Mouse (Mus musculus) forebrain, embryonic 10.5 days (tissue): ENCODE results near the gene Slc4a5. TPM values are rescaled to one million over a fixed set of nuclear protein-coding genes. Genes with fewer than 3 reads are reported as not detected.

ENCODE experiments used
- DNase-seq: peaks from one replicate; pipeline ENCODE4 v3.0.0-alpha.2; 2017; ENCODE audit warnings: low spot score; ENCODE audit errors: extremely low spot score
- H3K27ac ChIP-seq: fragments of 300-500 bp; sonication (generic); 2 replicates; pipeline ENCODE4 v1.5.1; 2016; ENCODE audit warnings: mild to moderate bottlenecking
- H3K27me3 ChIP-seq: fragments of 300-500 bp; sonication (generic); 2 replicates; pipeline ENCODE4 v1.6.1; 2016; ENCODE audit warnings: mild to moderate bottlenecking; ENCODE audit not compliant: poor library complexity, severe bottlenecking
- H3K36me3 ChIP-seq: fragments of 300-500 bp; sonication (generic); replicated peaks from 2 replicates; pipeline ENCODE4 v1.6.1; 2016; ENCODE audit warnings: mild to moderate bottlenecking, moderate library complexity
- H3K4me1 ChIP-seq: fragments of 300-500 bp; sonication (generic); 2 replicates; pipeline ENCODE4 v1.6.1; 2016
- H3K4me3 ChIP-seq: fragments of 300-500 bp; sonication (generic); 2 replicates; pipeline ENCODE4 v1.5.1; 2016; ENCODE audit warnings: mild to moderate bottlenecking, moderate library complexity
- H3K9me3 ChIP-seq: fragments of 300-500 bp; sonication (generic); 2 replicates; pipeline ENCODE4 v1.6.1; 2016; ENCODE audit warnings: mild to moderate bottlenecking, moderate library complexity
- WGBS: fragments of 180-500 bp; shearing (Covaris S2); methylation state at CpG from one replicate; pipeline ENCODE4 v1.1.7; 2016; 5-methylcytosine and 5-hydroxymethylcytosine counted together
- polyA plus RNA-seq: library from polyadenylated mRNA; unstranded; fragments of >200 nt; fragmentation: Nextera tagmentation; extraction: Ambion mirVana; gene quantifications from 2 replicates; pipeline ENCODE4 v1.2.1, GENCODE M21; 2016

Slc4a5 gene
- polyA plus RNA-seq, 1 experiment from 2014 or later, result 0.30 TPM

DNA sequence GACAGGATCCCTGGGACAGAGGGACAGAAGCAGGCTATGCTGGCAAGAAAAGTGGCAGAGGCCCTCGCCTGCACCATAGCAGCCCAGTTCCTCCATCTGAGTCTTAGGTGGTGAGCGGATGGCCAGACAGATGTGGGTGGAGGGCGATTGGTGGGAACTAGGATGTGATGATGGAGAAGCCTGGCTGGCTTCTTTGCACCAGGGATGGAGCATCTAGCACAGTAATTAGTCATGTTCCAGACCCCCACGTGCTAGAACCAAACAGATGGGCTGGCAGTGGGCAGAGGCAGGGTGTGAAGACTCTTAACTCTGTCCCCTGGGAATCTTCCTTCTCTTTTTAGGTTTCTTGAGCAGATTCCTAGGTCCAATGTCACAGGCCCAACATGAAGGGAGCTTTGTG is 16.3 kb upstream of the Slc4a5 start:
- Histone ChIP-seq H3K4me1 (no peaks in the 10 kb centered on the region), H3K27ac (no peak overlapping the region), H3K9me3 (no peaks in the 10 kb centered on the region), H3K36me3 (peaks cover 28% of the 10 kb centered on the region), H3K4me3 (no peak overlapping the region), H3K27me3 (no peaks in the 10 kb centered on the region)
- no peak for DNase-seq
- WGBS, result 88% methylated on average over 4 of the region's 4 CpGs

DNA sequence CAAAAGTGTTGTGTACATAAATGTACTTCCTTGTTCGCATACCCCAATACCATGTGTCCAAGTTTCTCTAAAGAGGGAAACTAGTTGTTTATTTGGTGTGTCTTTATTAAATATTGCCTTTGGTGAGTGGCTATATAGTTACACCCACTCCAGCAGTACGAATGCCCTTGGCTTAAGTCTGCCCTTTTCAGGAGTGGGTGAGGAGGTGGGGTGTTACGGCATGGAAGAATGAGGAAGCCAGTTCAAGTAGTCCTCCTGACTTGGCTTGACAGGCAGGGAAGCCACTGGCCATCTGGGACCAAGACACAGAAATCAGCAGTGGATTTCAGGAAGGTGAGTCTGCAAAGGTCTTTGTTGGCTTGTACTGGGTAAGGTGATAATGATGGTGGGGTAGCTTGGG is 13.8 kb upstream of the Slc4a5 start:
- Histone ChIP-seq H3K27ac (no peak overlapping the region), H3K27me3 (no peaks in the 10 kb centered on the region), H3K4me3 (no peak overlapping the region), H3K4me1 (peaks cover 5% of the 10 kb centered on the region; the same call in 1 of the 2 replicates), H3K9me3 (no peaks in the 10 kb centered on the region), H3K36me3 (peaks cover 3% of the 10 kb centered on the region)
- 91% methylated on average over 3 of the region's 3 CpGs for WGBS
- no peak for DNase-seq

DNA sequence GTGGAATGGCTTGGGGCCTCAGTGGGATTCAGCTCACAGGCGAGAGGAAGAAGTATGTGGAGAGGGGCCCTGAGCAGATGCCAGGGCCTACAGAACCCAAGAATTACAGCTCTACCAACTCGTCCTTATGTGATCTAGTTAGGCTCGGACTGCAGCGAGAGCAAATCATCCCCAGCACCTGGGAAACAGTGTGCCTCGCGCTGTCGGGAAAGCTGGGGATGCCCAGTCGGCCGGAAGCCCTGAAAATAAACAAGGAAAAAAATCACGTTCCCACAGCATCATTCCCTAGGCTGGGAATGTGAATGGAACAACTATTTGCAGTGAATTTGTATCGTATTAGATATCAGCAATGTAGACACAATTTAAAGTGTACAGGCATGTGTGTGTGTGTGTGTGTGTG is 13.3 kb upstream of the Slc4a5 start:
- H3K36me3 ChIP-seq, result no peaks in the 10 kb centered on the region
- no peak overlapping the region for H3K4me3 ChIP-seq
- H3K4me1 ChIP-seq, result peaks cover 5% of the 10 kb centered on the region; the same call in 1 of the 2 replicates
- 79% methylated on average over 11 of the region's 11 CpGs for WGBS
- no peak for DNase-seq
- H3K27me3 ChIP-seq, result no peaks in the 10 kb centered on the region
- H3K27ac ChIP-seq, result no peak overlapping the region
- no peaks in the 10 kb centered on the region for H3K9me3 ChIP-seq

DNA sequence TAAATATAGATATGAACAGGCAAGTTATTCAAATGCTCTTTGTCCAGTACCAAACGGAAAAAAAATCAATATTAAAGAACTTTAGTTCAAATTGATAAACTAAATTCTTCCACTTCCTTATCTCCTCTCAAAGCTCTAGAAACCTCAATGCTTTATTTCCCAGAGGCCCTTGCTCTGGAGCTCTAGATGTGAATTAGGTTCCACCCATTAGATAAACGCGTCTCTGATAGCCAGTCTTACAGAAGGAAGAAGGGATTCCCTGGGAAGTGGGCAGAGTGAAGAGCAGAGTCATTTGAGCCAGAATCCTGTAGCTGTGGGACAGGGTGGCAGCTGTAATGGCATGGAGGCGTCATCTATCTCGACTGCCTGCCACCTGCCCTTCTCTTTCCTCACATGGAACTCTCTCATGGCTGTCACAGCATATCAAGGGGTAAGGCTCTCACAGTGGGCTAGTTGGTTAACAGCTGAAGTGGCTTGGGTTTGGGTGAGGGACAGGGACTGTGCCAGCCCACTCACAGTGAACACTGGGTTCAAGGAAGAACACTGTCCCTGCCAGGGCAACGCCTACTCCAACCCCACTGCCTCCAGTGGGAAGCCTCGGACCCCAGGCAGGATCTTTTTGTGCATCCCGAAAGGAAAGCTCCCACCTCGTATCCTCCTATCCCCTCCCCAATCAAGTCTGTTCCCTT is 12.1 kb upstream of the Slc4a5 start:
- Histone ChIP-seq H3K27ac (no peak overlapping the region), H3K4me1 (peaks cover 10% of the 10 kb centered on the region), H3K27me3 (no peaks in the 10 kb centered on the region), H3K9me3 (no peaks in the 10 kb centered on the region), H3K4me3 (no peak overlapping the region), H3K36me3 (no peaks in the 10 kb centered on the region)
- no peak for DNase-seq
- WGBS, result 84% methylated on average over 9 of the region's 9 CpGs

DNA sequence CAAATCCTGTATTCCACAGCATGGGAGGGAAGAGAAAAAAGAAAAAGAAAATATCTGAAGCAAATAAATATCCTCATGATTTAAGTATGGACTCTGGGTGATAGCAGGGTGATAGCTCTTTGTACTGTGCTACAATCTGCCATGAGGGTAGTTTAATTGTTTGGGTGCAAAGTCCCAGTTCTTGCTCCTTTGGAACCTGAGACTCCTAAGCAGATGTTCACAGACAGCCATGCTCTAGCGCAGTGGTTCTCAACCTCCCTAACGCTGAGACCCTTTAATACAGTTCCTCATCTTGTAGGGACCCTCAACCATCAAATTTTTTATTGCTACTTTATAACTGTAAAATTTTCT is 11.6 kb upstream of the Slc4a5 start:
- WGBS, result 88% methylated on average over 2 of the region's 2 CpGs
- peaks cover 14% of the 10 kb centered on the region for H3K4me1 ChIP-seq

DNA sequence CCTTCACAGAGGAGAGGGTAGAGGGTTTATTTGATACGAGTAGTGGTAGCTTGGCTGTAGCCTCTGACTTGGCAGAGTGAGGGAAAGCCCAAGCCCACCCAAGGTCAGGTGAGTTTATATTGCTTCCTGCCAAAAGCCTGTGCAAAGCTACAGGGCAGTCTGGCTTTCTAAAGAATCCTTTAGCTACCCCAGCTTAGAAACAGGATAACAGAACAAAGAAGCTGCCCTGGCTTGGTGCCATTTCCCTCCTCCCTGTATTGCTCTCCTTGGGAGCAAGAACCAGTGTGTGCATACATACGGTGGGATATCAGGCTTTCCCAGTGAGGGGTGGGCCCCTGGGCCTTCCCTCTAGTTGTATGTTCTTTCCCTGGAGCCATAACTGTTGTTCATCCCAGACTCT is 9.1 kb upstream of the Slc4a5 start:
- WGBS, result 75% methylated on average over 2 of the region's 2 CpGs
- no peaks in the 10 kb centered on the region for H3K27me3 ChIP-seq

More for the DNA sequence above, 11.6 kb upstream of the Slc4a5 start:
- H3K27ac ChIP-seq, result no peak overlapping the region
- DNase-seq, result no peak
- H3K9me3 ChIP-seq, result no peaks in the 10 kb centered on the region
- no peak overlapping the region for H3K4me3 ChIP-seq
- no peaks in the 10 kb centered on the region for H3K27me3 ChIP-seq
- H3K36me3 ChIP-seq, result no peaks in the 10 kb centered on the region

DNA sequence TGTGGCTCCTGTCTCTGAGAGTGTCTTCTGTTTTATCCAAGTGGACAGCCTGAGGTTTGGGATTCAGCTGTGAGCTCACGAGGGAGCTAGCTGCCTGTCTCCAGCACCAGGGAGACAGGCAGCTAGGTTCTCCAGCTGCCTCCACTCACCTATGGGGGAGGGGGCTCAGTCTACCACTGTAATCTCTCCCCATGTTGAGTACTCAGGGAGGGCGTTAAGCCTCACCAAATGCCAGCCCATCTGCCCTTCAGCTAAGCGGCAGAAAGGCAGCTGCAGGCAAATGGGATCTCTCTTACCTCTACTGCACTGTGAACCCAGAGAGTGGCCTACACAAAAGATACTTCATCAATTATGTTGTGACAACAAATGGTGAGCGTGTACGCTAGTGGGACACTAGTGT is 8.1 kb upstream of the Slc4a5 start:
- Histone ChIP-seq H3K27ac (peak overlapping the region; percentile 11; the same call in 1 of the 2 replicates), H3K9me3 (no peaks in the 10 kb centered on the region), H3K4me1 (peaks cover 22% of the 10 kb centered on the region), H3K4me3 (no peak overlapping the region), H3K27me3 (no peaks in the 10 kb centered on the region), H3K36me3 (no peaks in the 10 kb centered on the region)
- 36% methylated on average over 5 of the region's 5 CpGs for WGBS
- no peak for DNase-seq

More for the DNA sequence above, 9.1 kb upstream of the Slc4a5 start:
- H3K36me3 ChIP-seq, result no peaks in the 10 kb centered on the region
- no peaks in the 10 kb centered on the region for H3K9me3 ChIP-seq
- no peak overlapping the region for H3K4me3 ChIP-seq
- peaks cover 19% of the 10 kb centered on the region for H3K4me1 ChIP-seq
- no peak for DNase-seq
- H3K27ac ChIP-seq, result no peak overlapping the region

DNA sequence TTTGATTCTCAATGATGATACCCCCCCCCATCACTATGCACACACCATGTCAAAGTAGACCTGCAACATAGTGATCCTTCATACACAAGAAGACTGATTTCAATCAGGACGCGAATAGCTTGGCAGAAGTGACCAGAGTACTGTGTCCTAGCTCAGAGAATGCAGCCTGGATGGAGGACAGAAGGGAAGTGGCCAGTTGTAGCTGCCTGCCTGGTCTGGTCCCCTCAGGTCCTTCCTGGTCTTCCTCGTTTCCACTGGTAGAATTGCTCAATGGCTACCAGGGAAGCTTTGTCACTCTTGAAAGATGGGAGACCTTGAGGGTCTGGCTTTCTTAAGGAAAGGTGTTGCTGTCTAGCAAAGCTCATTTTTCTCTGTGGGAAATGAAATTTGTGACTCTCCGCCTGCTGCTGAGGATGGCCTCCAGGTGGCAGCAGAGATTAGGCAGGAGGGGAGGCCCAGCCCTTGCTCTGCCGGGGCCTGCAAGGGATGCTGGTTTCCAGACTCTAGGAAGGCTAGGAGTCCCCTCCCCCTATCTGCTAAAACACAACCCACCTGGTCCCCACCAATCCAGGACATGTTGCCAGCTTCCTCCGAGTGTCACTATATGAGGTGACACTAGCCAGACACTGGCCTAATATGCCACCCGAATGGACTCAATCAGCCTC is 4.5 kb upstream of the Slc4a5 start:
- H3K36me3 ChIP-seq, result no peaks in the 10 kb centered on the region
- no peaks in the 10 kb centered on the region for H3K27me3 ChIP-seq
- peak; percentile 67 for DNase-seq
- no peak overlapping the region for H3K4me3 ChIP-seq
- H3K9me3 ChIP-seq, result no peaks in the 10 kb centered on the region
- no peak overlapping the region for H3K27ac ChIP-seq
- 16% methylated on average over 7 of the region's 7 CpGs for WGBS
- peaks cover 22% of the 10 kb centered on the region for H3K4me1 ChIP-seq

DNA sequence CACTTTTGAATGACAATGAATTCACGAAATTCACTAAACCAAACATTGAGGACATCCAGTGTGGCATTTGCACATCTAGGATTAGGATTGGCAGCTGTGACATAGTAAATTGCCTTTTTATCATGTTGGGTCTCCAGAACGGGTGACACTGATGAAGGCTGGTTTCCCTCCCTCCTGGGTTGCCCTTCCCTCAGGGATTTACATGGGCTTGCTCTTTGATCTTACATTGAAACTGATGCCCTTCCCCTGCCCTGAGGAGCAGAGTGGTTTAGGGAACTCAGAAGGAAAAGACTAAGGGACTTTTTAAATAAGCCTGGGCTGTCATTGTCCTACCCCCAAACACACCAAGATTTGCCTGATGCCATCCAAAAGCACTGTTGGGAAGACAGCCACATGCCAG is 11.9 kb downstream of the Slc4a5 start:
- Histone ChIP-seq H3K4me1 (peaks cover 27% of the 10 kb centered on the region), H3K9me3 (no peaks in the 10 kb centered on the region), H3K27me3 (peaks cover 70% of the 10 kb centered on the region), H3K4me3 (no peak overlapping the region), H3K36me3 (no peaks in the 10 kb centered on the region), H3K27ac (no peak overlapping the region)
- WGBS, result 54% methylated on average over 2 of the region's 2 CpGs
- no peak for DNase-seq

DNA sequence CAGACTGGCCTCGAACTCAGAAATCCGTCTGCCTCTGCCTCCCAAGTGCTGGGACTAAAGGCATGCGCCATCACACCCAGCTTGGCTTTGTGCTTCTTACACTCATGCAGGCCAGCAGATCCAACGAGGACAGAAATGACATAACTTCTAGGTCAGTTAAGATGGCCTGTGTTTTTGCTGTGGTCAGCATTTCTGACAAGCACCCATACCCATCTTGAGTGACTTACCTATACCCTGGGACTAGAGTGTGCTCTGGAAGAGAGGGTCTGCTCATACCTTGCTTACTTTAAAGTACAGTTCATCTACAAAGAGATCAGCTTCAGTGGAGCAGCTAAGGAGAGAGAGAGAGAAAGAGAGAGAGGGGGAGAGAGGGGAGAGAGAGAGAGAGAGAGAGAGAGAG is 13.7 kb downstream of the Slc4a5 start:
- no peaks in the 10 kb centered on the region for H3K9me3 ChIP-seq
- DNase-seq, result no peak
- 78% methylated on average over 4 of the region's 4 CpGs for WGBS
- peaks cover 86% of the 10 kb centered on the region for H3K27me3 ChIP-seq
- no peak overlapping the region for H3K4me3 ChIP-seq
- peaks cover 41% of the 10 kb centered on the region for H3K4me1 ChIP-seq
- H3K27ac ChIP-seq, result 0 out of 2 replicates have a peak overlapping the region, but pooled peaks have one; percentile 53
- H3K36me3 ChIP-seq, result no peaks in the 10 kb centered on the region

DNA sequence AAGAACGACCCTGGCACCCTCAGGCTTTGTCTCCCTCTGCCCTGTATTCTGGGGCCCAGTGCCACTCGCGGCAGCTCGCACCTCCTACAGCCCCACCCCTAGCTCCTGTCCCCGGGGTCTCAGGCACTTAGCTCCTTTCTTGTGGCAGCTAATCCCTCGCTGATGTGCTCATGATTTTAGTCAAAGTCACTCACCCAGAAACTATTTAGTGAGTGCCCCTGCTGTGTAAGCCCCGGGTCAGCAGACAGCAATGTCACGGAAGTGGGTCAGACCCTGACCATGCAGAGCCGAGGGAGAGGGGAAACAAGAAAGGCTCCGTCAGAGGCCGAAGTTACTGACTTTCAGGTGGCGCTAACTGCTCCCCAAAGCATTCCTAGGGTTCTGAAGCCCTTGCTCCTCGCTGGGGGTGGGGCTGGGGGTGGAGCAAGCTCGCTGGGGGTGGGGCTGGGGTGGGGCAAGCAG is 14.7 kb downstream of the Slc4a5 start:
- H3K4me1 ChIP-seq, result peaks cover 41% of the 10 kb centered on the region
- peaks cover 93% of the 10 kb centered on the region for H3K27me3 ChIP-seq
- no peaks in the 10 kb centered on the region for H3K36me3 ChIP-seq
- DNase-seq, result peak; percentile 55
- H3K4me3 ChIP-seq, result peak overlapping the region; percentile 38
- H3K9me3 ChIP-seq, result no peaks in the 10 kb centered on the region
- peak overlapping the region; percentile 53; the same call in 1 of the 2 replicates for H3K27ac ChIP-seq
- under 1% methylated on average over 14 of the region's 14 CpGs for WGBS

DNA sequence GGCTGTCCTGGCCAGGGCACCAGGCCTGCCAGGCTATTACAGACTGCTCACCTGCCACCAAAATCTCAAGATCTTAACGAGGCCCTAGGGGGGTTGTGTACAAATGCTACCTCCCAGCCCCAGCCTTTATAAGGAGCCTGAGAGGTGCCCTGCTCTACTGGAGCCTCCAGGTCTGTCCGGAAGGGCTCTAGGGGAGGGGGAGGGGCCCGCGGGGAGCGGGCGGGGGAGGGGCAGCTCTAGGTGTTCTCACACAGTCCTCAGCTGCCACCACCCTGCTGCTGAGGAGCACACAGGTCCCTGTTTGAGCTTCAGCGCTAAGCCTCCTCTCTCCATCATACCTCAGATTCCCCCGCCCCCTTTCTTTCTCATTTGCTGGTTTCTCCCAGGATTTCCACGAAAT is 17.5 kb downstream of the Slc4a5 start:
- H3K4me3 ChIP-seq, result peak overlapping the region; percentile 37
- peaks cover 100% of the 10 kb centered on the region for H3K27me3 ChIP-seq
- 2% methylated on average over 9 of the region's 9 CpGs for WGBS
- peaks cover 51% of the 10 kb centered on the region for H3K4me1 ChIP-seq
- 0 out of 2 replicates have a peak overlapping the region, but pooled peaks have one; percentile 37 for H3K27ac ChIP-seq
- no peak for DNase-seq
- H3K9me3 ChIP-seq, result no peaks in the 10 kb centered on the region
- H3K36me3 ChIP-seq, result no peaks in the 10 kb centered on the region

DNA sequence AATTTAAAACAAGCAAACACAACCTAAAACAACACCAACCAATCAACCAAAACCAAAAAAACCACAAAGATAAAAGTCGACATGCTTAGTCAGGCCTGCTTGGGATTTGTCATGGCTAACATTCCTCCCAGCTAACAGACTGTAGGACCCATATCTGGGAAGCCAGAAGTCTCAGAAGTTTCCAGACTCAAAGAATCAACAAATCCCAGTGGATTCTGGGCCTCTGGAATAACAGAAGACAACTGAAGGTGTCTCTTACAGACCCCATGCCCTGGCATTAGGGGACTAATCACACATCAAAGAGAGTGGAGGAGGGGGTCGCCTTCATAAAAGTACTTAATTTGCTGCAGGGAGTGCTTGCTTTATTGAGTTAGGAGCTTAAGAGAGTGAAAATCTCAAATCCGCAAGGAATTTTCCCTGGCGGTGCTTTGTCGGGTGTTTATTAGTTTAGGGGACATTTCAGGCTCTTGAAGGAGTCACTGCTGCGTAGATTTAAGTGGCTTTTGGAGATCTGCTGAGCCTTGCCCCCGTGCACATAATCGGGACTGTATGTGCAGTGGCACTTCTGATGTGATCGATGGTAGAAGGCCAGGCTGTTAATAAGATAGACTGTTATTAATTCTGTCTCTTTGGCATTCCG is 24.9 kb downstream of the Slc4a5 start:
- 26% methylated on average over 10 of the region's 10 CpGs for WGBS
- DNase-seq, result no peak
- Histone ChIP-seq H3K27me3 (peaks cover 72% of the 10 kb centered on the region), H3K36me3 (no peaks in the 10 kb centered on the region), H3K4me1 (peaks cover 39% of the 10 kb centered on the region), H3K4me3 (no peak overlapping the region), H3K27ac (no peak overlapping the region), H3K9me3 (no peaks in the 10 kb centered on the region)
